Mouse (Mus musculus) heart, embryonic 16.5 days (tissue): Measurements from ENCODE around the gene Thpo. TPM values are rescaled to one million over a fixed set of nuclear protein-coding genes. Genes with fewer than 3 reads are reported as not detected.

Source experiments
- ATAC-seq: fragments of 200-750 bp; cut with Nextera tagmentation; replicated peaks from 2 replicates; pipeline ENCODE4 v1.8.0; 2017; ENCODE audit warnings: moderate number of reproducible peaks; ENCODE audit not compliant: insufficient read depth, low FRiP score; ENCODE audit errors: extremely low read depth
- H3K27ac ChIP-seq: fragments of 300-500 bp; sonication (generic); 2 replicates; pipeline ENCODE4 v1.5.1; 2014; ENCODE audit warnings: mild to moderate bottlenecking, low read length, control low read depth, moderate library complexity
- H3K27me3 ChIP-seq: fragments of 300-500 bp; sonication (generic); 2 replicates; pipeline ENCODE4 v1.6.1; 2014; ENCODE audit warnings: low read length, mixed read lengths; ENCODE audit not compliant: control insufficient read depth, insufficient read depth
- H3K36me3 ChIP-seq: fragments of 300-500 bp; sonication (generic); 2 replicates; pipeline ENCODE4 v1.6.1; 2014; ENCODE audit not compliant: control insufficient read depth, insufficient read depth
- H3K4me1 ChIP-seq: fragments of 300-500 bp; sonication (generic); 2 replicates; pipeline ENCODE4 v1.6.1; 2014; ENCODE audit warnings: low read length, mixed read lengths; ENCODE audit not compliant: control insufficient read depth, insufficient read depth
- H3K4me2 ChIP-seq: fragments of 300-500 bp; sonication (generic); 2 replicates; pipeline ENCODE4 v1.6.1; 2014; ENCODE audit warnings: low read depth, mild to moderate bottlenecking, control low read depth, low read length
- H3K4me3 ChIP-seq: fragments of 300-500 bp; sonication (generic); 2 replicates; pipeline ENCODE4 v1.5.1; 2014; ENCODE audit warnings: mild to moderate bottlenecking, control low read depth, low read length
- H3K9ac ChIP-seq: fragments of 300-500 bp; sonication (generic); 2 replicates; pipeline ENCODE4 v1.6.1; 2014; ENCODE audit warnings: low read length, control low read depth
- H3K9me3 ChIP-seq: fragments of 300-500 bp; sonication (generic); replicated peaks from 2 replicates; pipeline ENCODE4 v1.6.1; 2016; ENCODE audit warnings: low read length; ENCODE audit not compliant: control insufficient read depth
- WGBS: fragments of 180-500 bp; shearing (Covaris S2); extraction: QIAGEN DNeasy Blood & Tissue Kit; methylation state at CpG from one replicate; pipeline ENCODE4 v1.1.7; 2014; 5-methylcytosine and 5-hydroxymethylcytosine counted together
- polyA plus RNA-seq: library from polyadenylated mRNA; unstranded; fragments of >200 nt; fragmentation: Nextera tagmentation; extraction: Ambion mirVana; gene quantifications from 2 replicates; pipeline ENCODE4 v1.2.1, GENCODE M21; 2015

Gene Thpo
- polyA plus RNA-seq, 1 experiment from 2014 or later = 0.34 TPM

GRCm38 (mm10) chr16:20717181-20717977, 16.9 kb downstream of the Thpo start, which contains the start of the genes Polr2h and Clcn2:
Gene Polr2h, plus strand, starts transcription at chr16:20717665.
Gene Clcn2, minus strand, starts transcription at chr16:20717746.
- H3K27ac ChIP-seq = peak within 1 kb of the TSS; percentile 91
- H3K36me3 ChIP-seq = peaks cover 6% of the 10 kb centered on the region
- H3K4me2 ChIP-seq = peak within 1 kb of the TSS; percentile 88
- peak within 1 kb of the TSS; percentile 80 for H3K4me3 ChIP-seq
- peak within 1 kb of the TSS; percentile 80 for H3K9ac ChIP-seq
- H3K27me3 ChIP-seq = no peaks in the 10 kb centered on the region
- peaks cover 18% of the 10 kb centered on the region for H3K4me1 ChIP-seq
- WGBS = under 1% methylated on average over 62 of the region's 62 CpGs
- ATAC-seq = peak; percentile 86
- H3K9me3 ChIP-seq = no peaks in the 10 kb centered on the region

DNA sequence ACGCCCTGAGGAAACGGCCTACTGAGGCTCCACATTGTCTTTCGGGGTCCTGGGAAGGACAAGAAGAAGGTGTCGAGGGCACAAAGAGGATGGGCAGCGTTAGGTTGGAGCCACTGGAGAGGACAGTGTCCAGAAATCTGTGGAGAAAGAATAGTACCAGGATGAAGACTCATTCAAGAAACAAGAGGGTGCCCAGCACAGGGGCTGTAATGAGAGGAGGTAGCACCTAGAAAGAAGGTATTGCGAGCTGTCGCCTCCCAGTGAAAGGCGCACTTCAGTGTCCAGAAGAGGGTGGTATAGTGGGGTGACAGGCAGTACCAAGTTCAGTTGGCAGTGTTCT, 17.5 kb downstream of the Thpo start:
- no peak; the same call in 1 of the 2 replicates for ATAC-seq
- Histone ChIP-seq H3K9ac (peak overlapping the region; percentile 80), H3K27me3 (no peaks in the 10 kb centered on the region), H3K4me2 (peak overlapping the region; percentile 88), H3K36me3 (peaks cover 3% of the 10 kb centered on the region; the same call in 1 of the 2 replicates), H3K27ac (peak overlapping the region; percentile 91), H3K4me1 (peaks cover 18% of the 10 kb centered on the region), H3K4me3 (peak overlapping the region; percentile 80), H3K9me3 (no peaks in the 10 kb centered on the region)
- 2% methylated on average over 8 of the region's 8 CpGs for WGBS

DNA sequence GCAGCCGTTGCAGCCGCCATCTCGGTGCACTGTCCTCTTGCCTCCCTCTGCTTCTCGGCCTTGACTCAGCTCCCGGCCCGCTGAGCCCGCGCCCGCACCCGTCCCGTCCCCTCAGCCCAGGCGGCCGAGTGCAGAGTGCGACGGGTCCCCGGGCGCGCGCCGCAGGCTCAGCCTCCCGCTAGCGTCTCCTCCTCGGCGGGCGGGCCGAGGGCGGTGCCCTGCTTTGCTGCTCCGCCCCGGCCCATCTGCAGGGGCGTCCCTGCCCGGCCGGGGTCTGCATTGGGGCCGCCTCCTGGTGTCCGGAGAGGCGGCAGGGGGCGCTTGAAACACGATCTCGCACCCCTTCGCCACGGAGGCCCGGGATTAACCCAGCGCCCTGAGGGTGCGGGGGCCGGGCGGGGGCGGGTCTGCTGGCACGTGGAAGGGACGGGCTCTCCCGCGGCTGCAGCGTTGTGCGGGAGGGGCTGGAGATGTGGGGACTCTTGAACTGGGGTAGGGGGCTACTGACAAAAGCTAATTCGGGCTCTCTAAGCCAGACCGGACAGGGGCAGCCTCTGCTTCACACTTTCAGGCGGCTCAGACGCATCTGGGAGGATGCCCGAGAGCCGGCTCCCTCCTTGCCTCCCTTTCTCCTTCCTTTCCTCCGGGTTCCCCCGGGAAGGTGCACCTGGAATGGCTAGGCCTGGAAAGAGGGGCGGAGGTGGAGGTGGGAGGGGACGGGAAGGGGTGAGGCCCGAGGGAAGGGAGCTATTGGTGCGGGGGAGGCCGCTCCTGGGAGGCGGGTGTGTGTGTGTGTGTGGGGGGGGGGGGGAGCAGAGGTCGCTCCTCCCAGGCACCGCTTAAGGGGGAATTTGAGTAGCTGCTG, 18.1 kb downstream of the Thpo start:
- Histone ChIP-seq H3K4me3 (peak overlapping the region; percentile 80), H3K27ac (peak overlapping the region; percentile 91), H3K9me3 (no peaks in the 10 kb centered on the region), H3K36me3 (peaks cover 4% of the 10 kb centered on the region; the same call in 1 of the 2 replicates), H3K4me1 (peaks cover 18% of the 10 kb centered on the region), H3K4me2 (peak overlapping the region; percentile 88), H3K27me3 (no peaks in the 10 kb centered on the region), H3K9ac (peak overlapping the region; percentile 80)
- 1% methylated on average over 65 of the region's 68 CpGs for WGBS
- peak; percentile 77 for ATAC-seq

- no peaks in the 10 kb centered on the region for H3K9me3 ChIP-seq
- H3K4me3 ChIP-seq = peak overlapping the region; percentile 80
- peaks cover 18% of the 10 kb centered on the region for H3K4me1 ChIP-seq
- H3K9ac ChIP-seq = peak overlapping the region; percentile 80
- ATAC-seq = no peak
- no peaks in the 10 kb centered on the region for H3K27me3 ChIP-seq
- peak overlapping the region; percentile 91 for H3K27ac ChIP-seq
- peaks cover 4% of the 10 kb centered on the region; the same call in 1 of the 2 replicates for H3K36me3 ChIP-seq
- peak overlapping the region; percentile 88 for H3K4me2 ChIP-seq
- 2% methylated on average over 12 of the region's 12 CpGs for WGBS
Observed at GRCm38 (mm10) chr16:20715566-20715965, 18.7 kb downstream of the Thpo start.

DNA sequence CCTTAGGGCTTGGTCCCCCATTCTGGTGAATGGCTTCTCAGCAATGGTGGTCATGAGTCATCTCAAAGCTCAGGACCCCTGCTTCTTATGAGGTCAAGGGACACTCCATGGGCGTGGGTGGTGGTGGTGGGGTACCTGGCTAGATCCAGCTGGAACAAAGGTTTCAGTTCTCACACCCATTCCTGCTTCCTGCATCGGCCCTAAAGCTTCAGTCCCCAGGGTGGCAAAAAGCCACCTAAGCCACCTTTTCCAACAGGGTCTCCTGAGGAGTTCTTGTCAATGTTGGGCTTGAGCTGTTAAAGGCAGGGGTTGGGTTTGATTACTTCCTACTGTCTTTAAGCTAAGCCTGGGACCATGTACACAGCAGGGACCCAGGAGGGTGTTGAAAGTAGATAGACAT, 19.1 kb downstream of the Thpo start:
- no peak overlapping the region for H3K27ac ChIP-seq
- H3K27me3 ChIP-seq = no peaks in the 10 kb centered on the region
- WGBS = 77% methylated on average over 2 of the region's 2 CpGs
- H3K9ac ChIP-seq = peak overlapping the region; percentile 80; the same call in 1 of the 2 replicates
- peak overlapping the region; percentile 88 for H3K4me2 ChIP-seq
- ATAC-seq = no peak
- no peaks in the 10 kb centered on the region for H3K9me3 ChIP-seq
- H3K4me3 ChIP-seq = peak overlapping the region; percentile 80
- peaks cover 4% of the 10 kb centered on the region; the same call in 1 of the 2 replicates for H3K36me3 ChIP-seq
- H3K4me1 ChIP-seq = peaks cover 18% of the 10 kb centered on the region

DNA sequence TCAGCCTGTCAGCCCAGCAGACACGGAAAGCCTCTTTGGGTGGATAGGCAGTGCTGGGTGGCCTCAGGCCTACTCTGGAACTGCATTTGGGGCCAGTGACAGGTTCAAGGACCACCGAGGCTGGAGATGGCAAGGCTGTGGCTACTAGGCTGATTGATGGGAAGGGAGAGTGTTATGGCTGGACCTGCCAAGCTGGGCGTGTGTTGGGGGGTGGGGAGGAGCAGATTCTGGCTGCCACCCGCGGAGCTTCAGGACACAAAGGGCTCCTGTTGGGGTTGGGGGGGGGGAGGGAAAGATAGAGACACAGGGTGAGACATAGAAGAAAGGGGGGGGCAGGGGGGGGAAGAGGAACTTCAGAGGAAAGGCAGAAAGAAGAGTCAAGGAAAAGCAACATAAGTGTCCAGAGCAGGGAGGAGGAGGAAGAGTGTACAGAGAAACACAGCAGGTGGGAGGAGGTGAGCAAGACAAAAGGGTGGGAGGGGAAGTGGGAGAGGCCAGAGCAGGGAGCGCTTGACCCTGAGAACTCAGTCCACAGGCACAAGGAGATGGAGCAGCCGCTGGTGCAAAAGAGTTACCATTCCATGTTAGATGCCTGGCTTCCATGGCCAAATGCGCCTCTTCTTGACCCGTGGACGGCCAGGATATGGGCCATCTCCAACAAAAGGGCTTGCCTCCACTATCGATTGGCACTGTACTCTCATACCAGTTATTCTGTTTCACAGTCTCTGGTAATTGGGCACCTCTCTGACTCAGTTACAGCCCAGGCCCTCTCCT, 19.8 kb downstream of the Thpo start:
- ATAC-seq = no peak
- Histone ChIP-seq H3K4me1 (peaks cover 18% of the 10 kb centered on the region), H3K27ac (no peak overlapping the region), H3K9ac (no peak overlapping the region), H3K36me3 (peaks cover 4% of the 10 kb centered on the region; the same call in 1 of the 2 replicates), H3K27me3 (no peaks in the 10 kb centered on the region), H3K9me3 (no peaks in the 10 kb centered on the region), H3K4me2 (no peak overlapping the region; the same call in 1 of the 2 replicates), H3K4me3 (no peak overlapping the region; the same call in 1 of the 2 replicates)
- 53% methylated on average over 11 of the region's 11 CpGs for WGBS

DNA sequence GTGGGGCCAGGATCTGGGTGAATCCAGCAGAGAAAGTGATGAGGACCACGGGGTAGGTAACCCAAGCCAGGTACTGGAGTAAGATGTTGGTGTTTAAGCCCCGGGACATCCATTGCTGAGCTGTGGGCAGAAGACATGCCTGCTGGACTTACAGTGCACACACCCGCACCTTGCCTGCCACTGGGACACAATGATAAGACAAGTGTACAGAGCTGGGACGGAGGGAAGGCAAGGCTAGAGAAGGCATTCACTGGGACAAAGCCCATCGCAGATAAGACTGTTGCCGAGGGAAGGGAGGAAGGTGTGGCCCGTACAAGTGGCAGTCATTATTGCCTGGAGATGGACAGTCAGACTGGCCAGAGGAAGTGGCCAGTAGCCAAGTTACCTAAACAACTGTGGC, 21.4 kb downstream of the Thpo start:
- Histone ChIP-seq H3K27ac (no peak overlapping the region), H3K4me1 (peaks cover 18% of the 10 kb centered on the region), H3K9me3 (no peaks in the 10 kb centered on the region), H3K36me3 (peaks cover 4% of the 10 kb centered on the region; the same call in 1 of the 2 replicates), H3K27me3 (no peaks in the 10 kb centered on the region), H3K9ac (no peak overlapping the region), H3K4me2 (no peak overlapping the region), H3K4me3 (no peak overlapping the region)
- 60% methylated on average over 7 of the region's 7 CpGs for WGBS
- ATAC-seq = no peak

DNA sequence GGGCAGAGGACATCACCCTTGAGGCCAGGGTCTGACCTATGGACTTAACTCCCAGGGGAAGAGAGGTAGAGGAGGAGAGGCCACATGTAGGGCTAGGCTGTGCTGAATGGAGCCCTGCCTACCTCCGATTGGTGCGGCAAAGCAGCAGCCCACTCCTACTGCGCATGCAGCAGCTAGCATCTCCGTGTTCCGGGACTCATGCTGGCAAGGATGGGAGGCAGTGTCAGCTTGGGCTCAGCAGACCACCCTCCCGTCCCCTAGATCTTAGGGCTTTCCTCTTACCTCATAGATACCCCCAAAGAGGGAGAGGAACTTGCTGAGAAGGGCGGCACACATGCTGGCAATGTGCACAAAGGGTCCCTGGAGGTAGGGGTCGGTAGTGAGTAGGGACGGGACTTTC, 22.1 kb downstream of the Thpo start:
- 77% methylated on average over 9 of the region's 9 CpGs for WGBS
- peaks cover 4% of the 10 kb centered on the region; the same call in 1 of the 2 replicates for H3K36me3 ChIP-seq
- H3K27me3 ChIP-seq = no peaks in the 10 kb centered on the region
- ATAC-seq = no peak
- H3K27ac ChIP-seq = no peak overlapping the region
- no peak overlapping the region for H3K9ac ChIP-seq
- no peak overlapping the region for H3K4me3 ChIP-seq
- H3K9me3 ChIP-seq = no peaks in the 10 kb centered on the region
- H3K4me2 ChIP-seq = no peak overlapping the region
- peaks cover 18% of the 10 kb centered on the region for H3K4me1 ChIP-seq
